ENCODE assay signal across 32 mouse cellular contexts in the genomic region with DNA sequence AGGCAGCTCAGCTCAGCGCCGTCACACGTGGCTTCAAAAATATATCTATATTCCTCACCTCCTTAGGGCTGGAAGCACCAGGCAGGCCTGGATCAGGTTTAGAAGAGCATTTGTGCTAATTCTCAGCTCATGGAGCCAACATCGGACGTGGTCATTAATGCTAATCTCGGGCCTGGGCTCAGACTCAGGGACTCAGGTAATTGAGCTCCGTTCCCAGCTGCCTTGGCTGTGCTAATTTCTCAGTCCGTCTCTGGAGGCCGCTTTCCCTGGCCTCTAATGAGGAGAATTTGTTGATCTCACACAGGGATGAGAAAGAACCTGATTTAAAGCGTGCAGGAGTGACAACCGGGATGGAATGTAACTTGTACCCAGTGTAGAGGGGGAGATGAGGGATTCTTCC. TPM values are rescaled to one million over a fixed set of nuclear protein-coding genes. Genes with fewer than 3 reads are reported as not detected.
DNase-seq lines count a peak whose midpoint lies in the region; TF ChIP-seq lines count a peak whose summit lies in the region.
"Had no signal": no experiment of that assay in that cellular context is flagged by ENCODE, and none has a peak within 500 bp of the region (broad histone marks: within the 10 kb centered on the region; RNA-seq: fewer than 3 reads in every experiment).

No protein-coding gene starts in this region.

- H3K27ac ChIP-seq in gastrocnemius, adult 2 months: no peak overlapping the region
- H3K27ac ChIP-seq in left cerebral cortex, adult 2 months: peak overlapping the region; percentile 11
- no peak overlapping the region for H3K27ac ChIP-seq in cerebellum, adult 2 months (ENCODE audit: insufficient read depth, low read length)
- H3K27ac ChIP-seq: embryonic facial prominence, embryonic 10.5 days; embryonic facial prominence, embryonic 15.5 days; forebrain, embryonic 13.5 days; heart, embryonic 10.5 days; heart, embryonic 15.5 days; liver, embryonic 12.5 days had no signal

- DNase-seq in gastrocnemius, adult 2 months: peak; percentile 39
- no peak for DNase-seq in gastrocnemius, postnatal 10 days
- no peak for DNase-seq in left cerebral cortex, adult 2 months (ENCODE audit: extremely low spot score in 1 of 2, low spot score in 2 of 2)
- DNase-seq in left cerebral cortex, postnatal 25 days (ENCODE audit: low spot score in 2 of 2): no peak
- DNase-seq in right cerebral cortex, adult 18-20 months: peak; percentile 32
- DNase-seq in right cerebral cortex, postnatal 25 days: no peak
- no peak for DNase-seq in cerebellum, adult 2 months
- DNase-seq: adrenal gland, postnatal 14 days; cerebellum, adult 11-12 months; cerebellum, postnatal 10 days; gastrocnemius, postnatal 25 days; kidney, postnatal 14 days; left cerebral cortex, postnatal 4 days; liver, postnatal 0 days; lung, postnatal 36 days; thymus, adult 2 months; thymus, postnatal 36 days had no signal

- intact Hi-C loops in gastrocnemius, adult 2 months (cut with DNase I): no loop called here
- intact Hi-C loops in left cerebral cortex, adult 2 months (cut with DNase I): no loop called here
- intact Hi-C loops in left cerebral cortex, postnatal 25 days (cut with DNase I): no loop called here

- H3K27me3 ChIP-seq in cerebellum, adult 2 months (ENCODE audit: control insufficient read depth, insufficient read depth, low read length): no peaks in the 10 kb centered on the region
- H3K27me3 ChIP-seq: embryonic facial prominence, embryonic 15.5 days; forebrain, embryonic 13.5 days; heart, embryonic 15.5 days; liver, embryonic 12.5 days had no signal

- no peaks in the 10 kb centered on the region for H3K4me1 ChIP-seq in cerebellum, adult 2 months (ENCODE audit: control insufficient read depth, insufficient read depth, low read length)
- H3K4me1 ChIP-seq: embryonic facial prominence, embryonic 10.5 days; embryonic facial prominence, embryonic 15.5 days; forebrain, embryonic 13.5 days; heart, embryonic 10.5 days; heart, embryonic 15.5 days; liver, embryonic 12.5 days had no signal

- TF ChIP-seq POLR2A in cerebellum, adult 2 months (IDR thresholded peaks at IDR 0.05; ENCODE audit: borderline replicate concordance, insufficient read depth, low read length): no peak

- 79% methylated on average over 11 of the region's 11 CpGs for WGBS in cerebellum, adult 2 months

- TF ChIP-seq CTCF in gastrocnemius, adult 2 months (IDR thresholded peaks at IDR 0.05): no peak
- no peak for TF ChIP-seq CTCF in left cerebral cortex, adult 2 months (IDR thresholded peaks at IDR 0.05)
- TF ChIP-seq CTCF in cerebellum, adult 2 months (IDR thresholded peaks at IDR 0.05; ENCODE audit: borderline replicate concordance, insufficient read depth, low read depth, low read length): no peak

- no peak overlapping the region for H3K4me3 ChIP-seq in gastrocnemius, adult 2 months
- H3K4me3 ChIP-seq in left cerebral cortex, adult 2 months: no peak overlapping the region
- H3K4me3 ChIP-seq in cerebellum, adult 2 months (replicated peaks; ENCODE audit: insufficient read depth, low read depth, low read length): no peak overlapping the region
- H3K4me3 ChIP-seq: embryonic facial prominence, embryonic 10.5 days; embryonic facial prominence, embryonic 15.5 days; forebrain, embryonic 13.5 days; heart, embryonic 10.5 days; heart, embryonic 15.5 days; liver, embryonic 12.5 days had no signal

RNA-seq across cellular contexts. Expression of a gene that starts 9.4 kb away (rescaled TPM):
- 10 to 100 TPM; 11.7 to 16.0 TPM for total RNA-seq in gastrocnemius, adult 2 months (2021)
- 10 to 100 TPM; 50.9 to 53.5 TPM for total RNA-seq in gastrocnemius, postnatal 10 days (2021)
- 10 to 100 TPM; 31.4 to 32.2 TPM for total RNA-seq in left cerebral cortex, adult 2 months (2021)
- total RNA-seq in left cerebral cortex, postnatal 25 days (2021): 10 to 100 TPM; 33.7 to 36.5 TPM
- 52.0 and 56.5 TPM in 2 replicates for polyA plus RNA-seq in cerebellum, adult 2 months (2012; rRNA removed)

RNA-seq across cellular contexts. Expression of a gene that starts 41.7 kb away (rescaled TPM):
- over 10,000 TPM in 1 of 2 experiments, 1,000 to 10,000 TPM in 1; 9,151 to 16,547 TPM for total RNA-seq in gastrocnemius, adult 2 months (2021)
- total RNA-seq in gastrocnemius, postnatal 10 days (2021): over 10,000 TPM; 11,172 to 13,407 TPM
- total RNA-seq in left cerebral cortex, adult 2 months (2021): 10 to 100 TPM; 96.5 to 97.2 TPM
- 10 to 100 TPM; 88.7 to 95.1 TPM for total RNA-seq in left cerebral cortex, postnatal 25 days (2021)
- 1,013 and 1,016 TPM in 2 replicates for polyA plus RNA-seq in cerebellum, adult 2 months (2012; rRNA removed)
- total RNA-seq: adrenal gland, postnatal 14 days; common myeloid progenitor, adult 5-6 weeks; megakaryocyte, adult 5-6 weeks; monocyte, adult 5-6 weeks; neutrophil, adult 5-6 weeks had no signal
- polyA plus RNA-seq: CD4-positive, CD25-positive, alpha-beta regulatory T cell, adult 4 months; embryonic facial prominence, embryonic 10.5 days; embryonic facial prominence, embryonic 15.5 days; forebrain, embryonic 13.5 days; intestine, postnatal 0 days; kidney, embryonic 14.5 days; liver, embryonic 12.5 days; liver, postnatal 0 days had no signal

RNA-seq across cellular contexts. Expression of a gene that starts 44.6 kb away (rescaled TPM):
- not detected for total RNA-seq in gastrocnemius, adult 2 months (2021)
- total RNA-seq in gastrocnemius, postnatal 10 days (2021): under 1 TPM in 1 of 2 experiments, not detected in 1; 0.05 TPM
- 10 to 100 TPM; 57.5 to 60.8 TPM for total RNA-seq in left cerebral cortex, adult 2 months (2021)
- total RNA-seq in left cerebral cortex, postnatal 25 days (2021): 10 to 100 TPM; 54.3 to 63.2 TPM
- 45.8 and 48.5 TPM in 2 replicates for polyA plus RNA-seq in cerebellum, adult 2 months (2012; rRNA removed)
- total RNA-seq: common myeloid progenitor, adult 5-6 weeks; gastrocnemius, postnatal 25 days; heart, postnatal 25 days; megakaryocyte, adult 5-6 weeks; monocyte, adult 5-6 weeks; neutrophil, adult 5-6 weeks had no signal
- polyA plus RNA-seq: CD4-positive, CD25-positive, alpha-beta regulatory T cell, adult 4 months; heart, embryonic 10.5 days; heart, embryonic 15.5 days; kidney, embryonic 14.5 days; liver, embryonic 12.5 days; liver, postnatal 0 days; lung, embryonic 16.5 days; thymus, adult 2 months had no signal

Comparison
In these comparisons a context has a peak if more than half of its experiments do, and no peak if none do; other contexts are left out.
1. DNase-seq: peak in gastrocnemius, adult 2 months (single experiment) and right cerebral cortex, adult 18-20 months (single experiment); none in gastrocnemius, postnatal 10 days (single experiment), left cerebral cortex, adult 2 months (0 of 2), left cerebral cortex, postnatal 25 days (0 of 2), right cerebral cortex, postnatal 25 days (single experiment) and cerebellum, adult 2 months (0 of 2).
2. RNA of a gene that starts 41.7 kb away (total RNA-seq): 9,151 to 16,547 TPM in gastrocnemius, adult 2 months and 11,172 to 13,407 TPM in gastrocnemius, postnatal 10 days; 96.5 to 97.2 TPM in left cerebral cortex, adult 2 months and 88.7 to 95.1 TPM in left cerebral cortex, postnatal 25 days; every median in the first group is over 10 times any median in the second.
3. RNA of a gene that starts 44.6 kb away (total RNA-seq): 54.3 to 63.2 TPM in left cerebral cortex, postnatal 25 days and 57.5 to 60.8 TPM in left cerebral cortex, adult 2 months; 0.05 TPM in gastrocnemius, postnatal 10 days and not detected in gastrocnemius, adult 2 months; every median in the first group is over 10 times any median in the second.